Mouse (Mus musculus): ENCODE measurements at regions not wholly inside any gene's neighbourhood (a gene's known extent, or its start where the extent isn't known, plus 50 kb on each side); places are given as distances from the start of the nearest gene placed in this dataset.
A peak's percentile ranks its signal among the peaks of the same experiment; 100 is the strongest.

DNA sequence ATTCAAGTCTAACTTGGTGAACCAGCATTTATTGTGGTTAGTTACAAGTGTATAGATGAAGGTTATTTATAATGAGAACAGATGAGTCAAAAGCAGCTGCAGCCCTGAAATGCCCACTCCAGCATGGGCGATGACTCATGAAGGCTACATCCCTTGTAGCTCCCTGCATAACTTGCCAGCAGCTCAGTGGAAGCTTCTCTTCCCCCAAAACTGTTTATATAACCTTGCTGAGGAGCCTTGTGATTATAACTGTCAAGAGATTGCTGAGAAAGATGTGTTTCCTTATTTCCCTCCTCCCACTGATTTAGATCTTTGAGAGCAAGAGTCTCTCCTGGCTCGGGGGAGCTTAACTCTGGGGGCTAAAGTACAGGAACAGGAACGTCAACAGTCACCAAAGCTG is 382.8 kb downstream of the Dnajb9 start:
- Histone ChIP-seq H3K9me3 (replicated peaks; ENCODE audit: control insufficient read depth, low read length) (no peaks in the 10 kb centered on the region), H3K4me2 (ENCODE audit: low read length) (no peak overlapping the region), H3K4me3 (ENCODE audit: low read depth, low read length) (no peak overlapping the region), H3K27me3 (replicated peaks; ENCODE audit: control insufficient read depth, insufficient read depth, low read length) (no peaks in the 10 kb centered on the region), H3K4me1 (ENCODE audit: control insufficient read depth, insufficient read depth, low read length) (no peaks in the 10 kb centered on the region), H3K27ac (ENCODE audit: low read depth, low read length) (no peak overlapping the region), H3K9ac (ENCODE audit: low read length) (no peak overlapping the region), H3K36me3 (ENCODE audit: control insufficient read depth, insufficient read depth, low read length) (no peaks in the 10 kb centered on the region)
- ATAC-seq (no peak), DNase-seq (ENCODE audit: low spot score) (no peak)
- 66% methylated on average over 3 of the region's 3 CpGs for WGBS

DNA sequence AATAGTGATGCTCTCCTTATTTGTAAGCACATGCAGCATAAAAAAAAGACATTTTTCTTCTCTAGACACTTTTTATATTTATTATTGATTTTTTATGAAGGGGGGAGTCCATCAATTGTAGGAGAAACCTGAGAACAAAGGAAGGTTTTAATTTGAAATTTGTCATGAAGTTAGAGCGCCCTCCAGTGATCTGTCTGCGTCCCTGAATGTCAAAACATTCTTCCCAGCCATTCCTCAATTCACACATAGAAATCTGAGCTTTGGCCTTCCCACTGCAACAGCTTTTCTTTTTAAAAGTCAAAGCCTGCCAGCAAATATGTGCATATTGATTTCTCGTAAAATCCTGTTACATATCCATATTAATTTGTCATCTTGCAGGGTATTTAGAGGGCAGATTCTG is 396.6 kb downstream of the Dnajb9 start:
- H3K36me3 ChIP-seq (ENCODE audit: control insufficient read depth, insufficient read depth, low read length), result no peaks in the 10 kb centered on the region
- H3K4me3 ChIP-seq (ENCODE audit: low read depth, low read length), result no peak overlapping the region
- H3K9me3 ChIP-seq (replicated peaks; ENCODE audit: control insufficient read depth, low read length), result no peaks in the 10 kb centered on the region
- no peak overlapping the region for H3K4me2 ChIP-seq (ENCODE audit: low read length)
- no peak overlapping the region for H3K27ac ChIP-seq (ENCODE audit: low read depth, low read length)
- DNase-seq (ENCODE audit: low spot score) (peak; percentile 81), ATAC-seq (peak; percentile 60)
- no peaks in the 10 kb centered on the region for H3K4me1 ChIP-seq (ENCODE audit: control insufficient read depth, insufficient read depth, low read length)
- whole genome bisulfite sequencing, result 9% methylated on average over 3 of the region's 3 CpGs
- no peak overlapping the region for H3K9ac ChIP-seq (ENCODE audit: low read length)
- H3K27me3 ChIP-seq (replicated peaks; ENCODE audit: control insufficient read depth, insufficient read depth, low read length), result no peaks in the 10 kb centered on the region

DNA sequence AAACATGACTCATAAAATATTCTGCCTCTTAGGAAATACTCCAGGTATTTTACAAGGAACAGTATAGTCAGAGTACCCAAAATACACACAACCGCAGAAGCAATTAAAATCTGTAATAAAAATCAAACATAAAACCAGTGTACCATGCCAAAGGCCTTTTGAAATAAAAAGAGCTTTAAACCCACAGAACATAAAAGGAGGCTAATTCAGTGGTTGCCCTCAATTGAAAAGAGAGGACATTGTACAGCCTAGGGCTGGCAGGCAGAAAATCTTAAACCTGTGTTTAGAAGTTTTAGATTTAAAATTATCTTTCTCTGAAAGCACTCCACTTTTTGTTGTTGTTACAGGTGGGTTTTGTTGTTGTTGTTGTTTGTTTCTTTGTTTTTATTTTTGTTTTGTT is 437.4 kb downstream of the Dnajb9 start:
- H3K9ac ChIP-seq (ENCODE audit: low read length), result no peak overlapping the region
- no peaks in the 10 kb centered on the region for H3K9me3 ChIP-seq (replicated peaks; ENCODE audit: control insufficient read depth, low read length)
- no peak overlapping the region for H3K27ac ChIP-seq (ENCODE audit: low read depth, low read length)
- DNase-seq (ENCODE audit: low spot score) (no peak), ATAC-seq (no peak)
- no peaks in the 10 kb centered on the region for H3K27me3 ChIP-seq (replicated peaks; ENCODE audit: control insufficient read depth, insufficient read depth, low read length)
- no peak overlapping the region for H3K4me2 ChIP-seq (ENCODE audit: low read length)
- H3K36me3 ChIP-seq (ENCODE audit: control insufficient read depth, insufficient read depth, low read length), result no peaks in the 10 kb centered on the region
- no peaks in the 10 kb centered on the region for H3K4me1 ChIP-seq (ENCODE audit: control insufficient read depth, insufficient read depth, low read length)
- 22% methylated on average over 1 of the region's 1 CpGs for WGBS
- no peak overlapping the region for H3K4me3 ChIP-seq (ENCODE audit: low read depth, low read length)

DNA sequence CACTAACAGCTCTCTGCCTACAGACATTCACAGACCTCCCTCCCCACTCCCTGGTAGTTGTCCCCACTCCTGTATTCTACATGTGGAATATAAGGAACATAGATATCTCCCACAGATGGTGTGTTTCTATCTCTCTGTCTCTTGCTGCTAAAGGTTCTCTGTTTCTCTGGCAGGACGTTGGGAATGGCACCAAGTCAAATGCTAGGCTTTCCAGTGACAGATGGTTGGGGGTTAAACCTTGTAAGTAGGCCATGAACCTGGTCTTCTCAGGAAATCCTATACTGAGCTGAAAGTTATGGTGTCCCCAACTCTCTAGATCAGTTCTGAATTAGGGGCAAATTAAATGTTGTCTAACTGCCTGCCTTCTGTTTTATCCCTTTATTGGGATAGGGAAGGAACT is 448.0 kb downstream of the Dnajb9 start:
- H3K4me2 ChIP-seq (ENCODE audit: low read length), result no peak overlapping the region
- H3K9me3 ChIP-seq (replicated peaks; ENCODE audit: control insufficient read depth, low read length), result no peaks in the 10 kb centered on the region
- no peak overlapping the region for H3K27ac ChIP-seq (ENCODE audit: low read depth, low read length)
- H3K36me3 ChIP-seq (ENCODE audit: control insufficient read depth, insufficient read depth, low read length), result no peaks in the 10 kb centered on the region
- no peak for ATAC-seq
- no peaks in the 10 kb centered on the region for H3K27me3 ChIP-seq (replicated peaks; ENCODE audit: control insufficient read depth, insufficient read depth, low read length)
- no peak overlapping the region for H3K9ac ChIP-seq (ENCODE audit: low read length)
- no peak for DNase-seq (ENCODE audit: low spot score)
- no peaks in the 10 kb centered on the region for H3K4me1 ChIP-seq (ENCODE audit: control insufficient read depth, insufficient read depth, low read length)
- H3K4me3 ChIP-seq (ENCODE audit: low read depth, low read length), result no peak overlapping the region
- WGBS, result 67% methylated on average over 1 of the region's 1 CpGs
